Mouse (Mus musculus) layer of hippocampus, adult 11-12 months (tissue): ENCODE measurements around the gene Lhpp.
A peak's percentile ranks its signal among the peaks of the same experiment; 100 is the strongest.

Experiments
- DNase-seq: peaks from one replicate; pipeline ENCODE4 v3.0.0; 2022; ENCODE audit warnings: low spot score

The Lhpp gene

GRCm38 (mm10) chr7:132599071-132599975, 11.1 kb upstream of the Lhpp start, which contains the start of gene Nkx1-2:
Gene Nkx1-2 (minus strand): TSS chr7:132599637.
- no peak for DNase-seq

DNA sequence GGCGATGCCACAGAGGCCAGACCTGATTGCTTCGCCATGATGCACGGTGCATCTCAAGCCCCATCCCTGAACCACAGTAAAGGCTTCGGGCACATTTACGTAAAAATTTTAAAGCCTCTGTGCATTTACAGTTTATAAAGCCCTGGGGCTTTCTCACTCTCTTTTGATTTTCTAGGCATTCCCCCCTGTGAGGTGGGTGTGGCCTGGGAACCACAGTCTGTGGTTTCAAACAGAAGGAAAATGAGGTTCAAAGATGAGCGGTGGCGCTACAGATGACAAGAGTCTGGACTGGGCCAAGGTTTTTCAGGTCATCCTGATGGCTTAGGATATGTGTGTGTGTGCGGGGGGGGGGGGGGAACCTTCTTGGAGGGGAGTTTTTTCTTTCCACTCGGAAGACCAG, 10.4 kb upstream of the Lhpp start:
- DNase-seq: no peak

- no peak for DNase-seq
Measured at GRCm38 (mm10) chr7:132600926-132601325, 9.5 kb upstream of the Lhpp start.

DNA sequence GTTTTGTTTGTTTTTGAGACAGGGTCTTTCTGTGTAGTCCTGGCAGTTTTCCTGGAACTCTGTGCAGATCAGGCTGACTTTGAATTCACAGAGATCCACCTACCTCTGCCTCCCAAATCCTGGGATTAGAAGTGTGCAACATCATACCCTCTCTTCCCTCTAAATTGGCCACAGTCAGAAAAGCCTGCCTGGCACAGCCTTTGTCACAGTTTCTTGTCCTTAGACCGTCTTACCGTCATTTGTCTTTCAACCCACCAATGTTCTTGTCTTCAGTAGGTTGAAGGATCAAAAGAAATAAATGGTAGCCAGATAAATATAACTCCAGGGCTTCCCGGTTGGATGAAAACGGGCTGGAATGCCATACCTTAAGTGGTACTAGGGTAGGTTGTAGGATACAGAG, 5.7 kb upstream of the Lhpp start:
- no peak for DNase-seq

DNA sequence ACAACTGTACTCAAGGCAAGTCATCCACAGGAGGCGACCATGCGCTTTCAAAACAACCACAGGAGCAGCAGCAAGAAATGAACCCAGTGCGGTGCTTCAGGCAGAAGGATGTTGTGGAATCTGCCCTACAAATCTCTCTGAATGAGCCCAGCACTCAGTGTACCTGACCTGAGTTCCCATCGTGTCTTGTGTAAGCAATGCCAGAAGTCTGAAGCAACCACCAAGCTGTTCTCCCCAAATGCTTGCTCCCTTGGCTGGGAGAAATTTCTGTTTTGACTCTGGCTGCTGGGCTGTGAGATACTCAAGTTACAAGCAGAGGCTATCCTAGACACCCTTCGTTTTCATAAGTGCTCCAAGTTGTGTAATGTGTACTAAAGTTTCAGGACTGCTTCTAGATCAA, 4.7 kb upstream of the Lhpp start:
- no peak for DNase-seq

GRCm38 (mm10) chr7:132608316-132609020, 2.0 kb upstream of the Lhpp start:
- no peak for DNase-seq

DNA sequence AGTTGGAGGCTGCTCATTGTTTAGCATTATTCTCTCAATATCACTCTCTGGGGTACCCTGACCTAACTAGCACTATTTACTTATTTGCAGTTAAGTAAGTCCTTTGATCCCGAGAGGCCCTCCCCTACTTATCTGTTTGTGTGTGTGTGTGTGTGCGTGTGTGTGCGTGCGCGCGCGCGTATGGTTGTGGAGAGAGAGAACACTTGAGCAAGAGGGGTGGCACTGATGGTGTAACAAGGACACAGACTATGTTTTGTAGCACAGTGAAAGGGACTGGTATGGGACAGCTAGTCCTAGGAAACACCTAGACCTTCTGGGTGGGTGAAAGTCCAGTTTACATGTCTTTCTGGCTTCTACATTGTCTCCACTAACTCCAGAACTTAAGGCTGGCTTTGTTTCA, 1.1 kb downstream of the Lhpp start:
- DNase-seq: no peak

DNA sequence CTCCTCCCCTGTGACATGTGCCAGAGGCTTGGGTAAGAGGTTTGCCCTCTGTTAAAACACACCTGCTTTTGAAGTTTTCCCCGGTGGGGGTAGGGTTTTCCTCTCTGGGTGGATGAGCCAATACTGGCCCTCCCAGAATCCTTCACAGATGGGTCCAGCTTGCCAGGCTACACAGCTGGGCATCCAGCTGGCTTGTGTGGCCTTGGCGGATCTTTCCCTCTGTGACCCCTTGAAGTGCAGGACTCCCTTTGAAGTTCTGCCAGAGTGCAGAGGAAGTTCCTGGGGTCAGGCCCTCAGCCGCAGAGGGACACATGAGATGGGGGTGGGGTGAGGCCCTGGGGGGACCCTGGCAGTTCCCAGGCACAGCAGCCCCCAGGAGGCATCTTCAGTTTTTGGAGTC, 4.9 kb downstream of the Lhpp start:
- DNase-seq: no peak

- no peak for DNase-seq
Measured at GRCm38 (mm10) chr7:132616391-132616790, 6.0 kb downstream of the Lhpp start.

DNA sequence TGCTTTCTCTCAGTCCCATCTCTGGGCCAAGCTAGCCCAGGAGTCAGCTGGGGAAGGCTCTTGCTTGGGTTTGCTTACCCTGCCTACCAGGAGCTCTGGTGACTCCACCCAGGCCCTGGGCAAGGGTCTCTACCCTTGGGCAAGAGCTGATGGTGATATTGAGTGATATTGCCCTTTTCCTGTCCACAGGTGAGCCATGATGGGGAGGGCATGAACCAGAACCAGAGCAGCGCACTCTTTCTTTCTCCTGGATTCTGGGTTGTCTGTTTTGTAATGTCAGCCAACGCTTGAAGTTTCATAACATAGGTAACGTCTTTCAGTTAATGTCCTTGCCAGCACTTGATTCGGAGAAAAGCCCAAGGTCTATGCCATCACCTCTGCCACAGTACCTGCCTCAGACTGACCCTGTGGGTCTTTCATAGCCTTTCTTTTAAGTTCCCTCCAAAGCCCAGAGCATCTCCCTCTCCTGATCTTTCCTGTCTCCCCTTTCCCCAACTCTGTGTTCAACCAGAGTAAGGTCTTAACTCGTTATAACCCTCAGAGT, 6.7 kb downstream of the Lhpp start:
- no peak for DNase-seq

DNA sequence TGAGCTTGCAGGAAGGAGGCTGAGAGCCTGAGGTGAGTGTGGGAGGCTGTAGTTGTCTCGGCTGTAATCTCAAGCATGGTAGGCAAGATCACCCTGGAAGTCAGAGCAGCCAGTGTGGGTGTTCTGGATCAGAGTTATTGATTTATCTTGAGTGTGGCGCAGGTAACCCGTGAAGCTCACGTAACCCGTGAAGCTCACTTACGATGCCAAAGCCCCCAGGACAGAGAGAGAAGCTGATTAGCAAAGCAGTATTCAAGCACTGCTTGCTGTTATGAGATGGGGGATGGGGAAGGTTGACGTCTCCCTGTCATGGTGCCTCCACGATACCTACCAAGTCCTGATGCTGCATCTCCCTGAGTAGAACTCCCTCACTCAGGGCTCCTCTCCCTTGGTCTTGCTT, 9.1 kb downstream of the Lhpp start:
- no peak for DNase-seq

DNA sequence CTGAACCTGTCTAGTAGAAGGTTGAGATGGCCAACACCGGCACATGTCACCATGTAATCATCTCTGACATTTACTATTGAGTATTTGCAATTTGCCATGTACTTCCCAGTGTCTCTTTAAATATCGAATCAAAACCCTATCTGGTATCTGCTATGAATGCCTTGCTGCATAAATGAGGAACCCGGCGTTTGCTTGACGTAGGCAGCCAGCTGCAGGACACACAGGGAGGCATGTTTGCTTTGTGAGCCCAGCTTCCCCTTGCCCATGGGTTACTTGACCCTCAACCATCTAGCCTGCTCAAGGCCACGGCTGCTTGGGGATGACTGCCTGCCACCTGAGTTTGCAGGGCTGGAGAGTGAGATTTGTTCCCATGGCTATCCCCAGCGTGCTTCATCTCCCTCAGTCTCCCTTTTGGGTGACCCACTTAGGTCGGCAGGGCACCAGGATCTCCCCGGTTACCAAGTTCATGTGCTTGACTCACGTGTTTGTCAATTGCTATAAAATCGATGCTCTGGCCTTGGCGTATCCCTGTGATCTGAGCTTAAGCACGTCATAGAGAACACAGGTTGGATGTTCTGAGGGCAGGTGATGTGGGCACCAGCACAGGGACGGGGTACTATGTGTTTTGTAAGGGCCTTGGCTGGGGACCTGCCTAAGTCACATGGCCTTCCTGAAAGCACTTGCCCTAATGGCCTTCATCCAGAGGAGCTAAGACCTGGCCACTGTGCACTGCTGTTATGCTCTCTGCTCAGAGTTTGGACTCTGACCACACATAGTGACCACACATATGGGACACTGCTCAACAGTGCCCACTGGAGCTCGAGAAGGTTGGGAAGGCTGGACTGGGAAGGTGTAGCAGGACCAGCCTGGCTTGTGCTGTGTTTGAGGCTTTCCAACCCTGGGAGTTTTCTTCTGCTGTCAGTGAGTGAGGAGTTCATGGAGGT, 9.8 kb downstream of the Lhpp start:
- DNase-seq: no peak

- no peak for DNase-seq
Measured at GRCm38 (mm10) chr7:132624161-132624560, 13.7 kb downstream of the Lhpp start.

GRCm38 (mm10) chr7:132626174-132626573, 15.7 kb downstream of the Lhpp start:
- no peak for DNase-seq

- DNase-seq: no peak
Measured at GRCm38 (mm10) chr7:132627448-132627847, 17.0 kb downstream of the Lhpp start.

- peak; percentile 65 for DNase-seq
Measured at GRCm38 (mm10) chr7:132631313-132631712, 20.9 kb downstream of the Lhpp start.

- no peak for DNase-seq
Measured at GRCm38 (mm10) chr7:132637292-132637691, 26.9 kb downstream of the Lhpp start.

DNA sequence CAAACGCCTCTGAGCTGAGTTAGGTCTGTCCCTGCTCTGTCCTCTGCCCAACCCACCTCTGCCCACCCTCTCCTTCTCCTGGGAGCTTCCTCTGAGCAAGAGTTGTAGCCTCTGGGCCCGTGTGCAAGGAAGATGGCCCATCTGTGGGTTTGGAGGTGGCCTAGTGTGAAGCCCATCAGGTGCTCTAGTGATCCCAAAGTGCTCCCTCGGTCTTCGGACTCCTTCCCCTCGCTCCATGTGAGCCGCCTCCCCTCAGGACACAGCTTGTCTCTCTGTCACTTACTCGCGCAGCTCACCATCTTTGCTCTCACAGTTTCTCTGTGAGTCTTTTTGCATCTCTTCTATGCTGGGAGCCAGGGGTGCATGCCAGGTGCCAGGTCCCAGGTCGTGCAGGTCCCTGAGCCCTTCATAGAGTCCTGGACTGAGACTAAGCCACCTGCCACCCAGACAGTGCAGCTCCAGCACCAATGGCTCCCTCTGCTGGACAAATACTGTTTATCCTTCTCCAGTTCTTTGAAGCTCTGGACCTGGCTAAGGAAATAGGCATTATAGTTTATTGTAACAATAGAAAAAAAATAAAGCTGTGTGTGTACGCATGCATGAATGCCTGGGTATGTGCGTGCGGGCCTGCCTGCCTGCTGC, 28.1 kb downstream of the Lhpp start:
- peak; percentile 65 for DNase-seq

DNA sequence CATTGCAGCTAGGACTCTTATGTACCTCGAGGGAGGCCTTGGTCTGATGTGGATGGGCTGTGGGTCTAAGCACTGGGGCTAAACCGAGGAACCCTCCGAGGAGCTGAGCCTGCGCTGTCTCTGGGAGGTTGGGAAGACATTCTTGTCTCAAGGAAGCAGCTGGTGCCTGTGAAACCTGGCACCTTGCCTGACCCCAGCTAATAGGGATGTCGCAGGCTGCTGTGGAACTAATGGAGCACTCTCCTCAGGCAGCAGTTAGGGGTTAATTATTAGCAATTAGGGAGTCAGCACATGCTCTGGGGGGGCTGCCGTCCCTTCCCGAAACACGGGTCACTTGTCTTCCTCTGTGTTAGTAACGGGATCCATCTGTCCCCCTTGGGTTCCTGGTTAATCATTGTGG, 30.5 kb downstream of the Lhpp start:
- DNase-seq: no peak

GRCm38 (mm10) chr7:132641606-132642005, 31.2 kb downstream of the Lhpp start:
- no peak for DNase-seq

- no peak for DNase-seq
Measured at GRCm38 (mm10) chr7:132644605-132645279, 34.3 kb downstream of the Lhpp start.
